Mouse (Mus musculus): ENCODE data around the gene Adipor1. TPM values are rescaled to one million over a fixed set of nuclear protein-coding genes. Genes with fewer than 3 reads are reported as not detected.

The Adipor1 gene
- polyA plus RNA-seq, 1 experiment from 2014 or later, result 78.7 TPM

GRCm38 (mm10) chr1:134393827-134394226, 21.4 kb upstream of the Adipor1 start:
- H3K9me3 ChIP-seq (ENCODE audit: control insufficient read depth, low read length), result no peaks in the 10 kb centered on the region
- no peaks in the 10 kb centered on the region for H3K27me3 ChIP-seq (replicated peaks; ENCODE audit: control insufficient read depth, insufficient read depth, low read length)
- H3K4me1 ChIP-seq (ENCODE audit: control insufficient read depth, insufficient read depth, low read length), result no peaks in the 10 kb centered on the region
- no peak overlapping the region for H3K4me3 ChIP-seq (ENCODE audit: low read length)
- 30% methylated on average over 5 of the region's 5 CpGs for WGBS
- H3K27ac ChIP-seq (ENCODE audit: low read length), result no peak overlapping the region
- H3K9ac ChIP-seq (ENCODE audit: low read depth, low read length), result no peak overlapping the region
- H3K36me3 ChIP-seq (ENCODE audit: control insufficient read depth, insufficient read depth, low read length), result no peaks in the 10 kb centered on the region
- no peak overlapping the region for H3K4me2 ChIP-seq (ENCODE audit: low read depth, low read length)
- ATAC-seq, result no peak

DNA sequence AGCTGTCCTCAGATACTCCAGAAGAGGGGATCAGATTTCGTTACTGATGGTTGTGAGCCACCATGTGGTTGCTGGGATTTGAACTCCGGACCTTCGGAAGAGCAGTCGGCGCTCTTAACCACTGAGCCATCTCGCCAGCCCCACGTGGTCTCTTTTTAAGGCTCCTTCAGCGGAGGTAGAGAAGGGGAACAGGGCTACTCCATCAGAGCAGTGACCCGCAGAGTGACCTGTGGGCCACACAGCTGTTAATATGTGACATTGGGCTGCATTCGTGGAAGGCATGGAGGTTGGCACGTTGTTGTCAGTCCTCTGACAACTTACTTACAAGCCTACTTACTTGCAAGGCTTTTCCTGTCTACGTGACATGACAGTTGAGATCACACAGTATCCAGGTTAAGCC, 17.0 kb upstream of the Adipor1 start:
- Histone ChIP-seq H3K27me3 (replicated peaks; ENCODE audit: control insufficient read depth, insufficient read depth, low read length) (no peaks in the 10 kb centered on the region), H3K4me3 (ENCODE audit: low read length) (no peak overlapping the region), H3K9me3 (ENCODE audit: control insufficient read depth, low read length) (peaks cover 3% of the 10 kb centered on the region; the same call in 1 of the 2 replicates), H3K36me3 (ENCODE audit: control insufficient read depth, insufficient read depth, low read length) (no peaks in the 10 kb centered on the region), H3K27ac (ENCODE audit: low read length) (no peak overlapping the region), H3K4me2 (ENCODE audit: low read depth, low read length) (no peak overlapping the region), H3K9ac (ENCODE audit: low read depth, low read length) (no peak overlapping the region), H3K4me1 (ENCODE audit: control insufficient read depth, insufficient read depth, low read length) (no peaks in the 10 kb centered on the region)
- ATAC-seq, result no peak
- 89% methylated on average over 12 of the region's 12 CpGs for WGBS

- 56% methylated on average over 5 of the region's 5 CpGs for WGBS
- Histone ChIP-seq H3K9me3 (ENCODE audit: control insufficient read depth, low read length) (peaks cover 3% of the 10 kb centered on the region; the same call in 1 of the 2 replicates), H3K27ac (ENCODE audit: low read length) (no peak overlapping the region), H3K36me3 (ENCODE audit: control insufficient read depth, insufficient read depth, low read length) (no peaks in the 10 kb centered on the region), H3K4me3 (ENCODE audit: low read length) (no peak overlapping the region), H3K9ac (ENCODE audit: low read depth, low read length) (no peak overlapping the region), H3K27me3 (replicated peaks; ENCODE audit: control insufficient read depth, insufficient read depth, low read length) (no peaks in the 10 kb centered on the region), H3K4me1 (ENCODE audit: control insufficient read depth, insufficient read depth, low read length) (no peaks in the 10 kb centered on the region), H3K4me2 (ENCODE audit: low read depth, low read length) (no peak overlapping the region)
- ATAC-seq, result no peak
These were observed 15.4 kb upstream of the Adipor1 start for GRCm38 (mm10) chr1:134399735-134400134.

- Histone ChIP-seq H3K27ac (ENCODE audit: low read length) (peak within 1 kb of the TSS; percentile 64), H3K9ac (ENCODE audit: low read depth, low read length) (peak within 1 kb of the TSS; percentile 79), H3K4me2 (ENCODE audit: low read depth, low read length) (peak within 1 kb of the TSS; percentile 83), H3K4me3 (ENCODE audit: low read length) (peak within 1 kb of the TSS; percentile 78), H3K9me3 (ENCODE audit: control insufficient read depth, low read length) (no peaks in the 10 kb centered on the region), H3K4me1 (ENCODE audit: control insufficient read depth, insufficient read depth, low read length) (peaks cover 6% of the 10 kb centered on the region), H3K27me3 (replicated peaks; ENCODE audit: control insufficient read depth, insufficient read depth, low read length) (no peaks in the 10 kb centered on the region), H3K36me3 (ENCODE audit: control insufficient read depth, insufficient read depth, low read length) (peaks cover 5% of the 10 kb centered on the region; the same call in 1 of the 2 replicates)
- WGBS, result under 1% methylated on average over 43 of the region's 43 CpGs
- peak; percentile 99 for ATAC-seq
These were observed 9.4 kb upstream of the Adipor1 start, which contains the start of gene Cyb5r1 for GRCm38 (mm10) chr1:134405509-134406413. Gene Cyb5r1, plus strand, starts transcription at chr1:134405559.

- H3K27me3 ChIP-seq (replicated peaks; ENCODE audit: control insufficient read depth, insufficient read depth, low read length), result no peaks in the 10 kb centered on the region
- H3K4me1 ChIP-seq (ENCODE audit: control insufficient read depth, insufficient read depth, low read length), result peaks cover 6% of the 10 kb centered on the region
- peak overlapping the region; percentile 83 for H3K4me2 ChIP-seq (ENCODE audit: low read depth, low read length)
- no peaks in the 10 kb centered on the region for H3K9me3 ChIP-seq (ENCODE audit: control insufficient read depth, low read length)
- H3K9ac ChIP-seq (ENCODE audit: low read depth, low read length), result peak overlapping the region; percentile 79
- no peak; the same call in none of the 2 replicates for ATAC-seq
- H3K27ac ChIP-seq (ENCODE audit: low read length), result peak overlapping the region; percentile 64; the same call in 1 of the 2 replicates
- H3K4me3 ChIP-seq (ENCODE audit: low read length), result peak overlapping the region; percentile 78
- 24% methylated on average over 8 of the region's 8 CpGs for WGBS
- H3K36me3 ChIP-seq (ENCODE audit: control insufficient read depth, insufficient read depth, low read length), result peaks cover 5% of the 10 kb centered on the region
These were observed 8.8 kb upstream of the Adipor1 start for GRCm38 (mm10) chr1:134406414-134406771.

- Histone ChIP-seq H3K4me2 (ENCODE audit: low read depth, low read length) (no peak overlapping the region), H3K9ac (ENCODE audit: low read depth, low read length) (no peak overlapping the region), H3K27me3 (replicated peaks; ENCODE audit: control insufficient read depth, insufficient read depth, low read length) (no peaks in the 10 kb centered on the region), H3K9me3 (ENCODE audit: control insufficient read depth, low read length) (no peaks in the 10 kb centered on the region), H3K4me1 (ENCODE audit: control insufficient read depth, insufficient read depth, low read length) (peaks cover 6% of the 10 kb centered on the region), H3K36me3 (ENCODE audit: control insufficient read depth, insufficient read depth, low read length) (peaks cover 10% of the 10 kb centered on the region), H3K4me3 (ENCODE audit: low read length) (no peak overlapping the region), H3K27ac (ENCODE audit: low read length) (no peak overlapping the region)
- no peak for ATAC-seq
- 67% methylated on average over 8 of the region's 8 CpGs for WGBS
These were observed 7.1 kb upstream of the Adipor1 start for GRCm38 (mm10) chr1:134408080-134408479.

- Histone ChIP-seq H3K27me3 (replicated peaks; ENCODE audit: control insufficient read depth, insufficient read depth, low read length) (no peaks in the 10 kb centered on the region), H3K4me1 (ENCODE audit: control insufficient read depth, insufficient read depth, low read length) (peaks cover 15% of the 10 kb centered on the region), H3K36me3 (ENCODE audit: control insufficient read depth, insufficient read depth, low read length) (peaks cover 10% of the 10 kb centered on the region), H3K27ac (ENCODE audit: low read length) (no peak overlapping the region), H3K4me2 (ENCODE audit: low read depth, low read length) (no peak overlapping the region), H3K4me3 (ENCODE audit: low read length) (no peak overlapping the region), H3K9ac (ENCODE audit: low read depth, low read length) (no peak overlapping the region), H3K9me3 (ENCODE audit: control insufficient read depth, low read length) (no peaks in the 10 kb centered on the region)
- WGBS, result 92% methylated on average over 9 of the region's 9 CpGs
- ATAC-seq, result no peak
These were observed 3.2 kb upstream of the Adipor1 start for GRCm38 (mm10) chr1:134411706-134412629.

GRCm38 (mm10) chr1:134414038-134414437, 1.1 kb upstream of the Adipor1 start:
- H3K4me3 ChIP-seq (ENCODE audit: low read length), result no peak overlapping the region
- H3K9me3 ChIP-seq (ENCODE audit: control insufficient read depth, low read length), result no peaks in the 10 kb centered on the region
- no peak for ATAC-seq
- H3K27me3 ChIP-seq (replicated peaks; ENCODE audit: control insufficient read depth, insufficient read depth, low read length), result no peaks in the 10 kb centered on the region
- H3K27ac ChIP-seq (ENCODE audit: low read length), result peak overlapping the region; percentile 91
- H3K4me2 ChIP-seq (ENCODE audit: low read depth, low read length), result peak overlapping the region; percentile 73; the same call in 1 of the 2 replicates
- WGBS, result 44% methylated on average over 2 of the region's 2 CpGs
- peaks cover 10% of the 10 kb centered on the region for H3K36me3 ChIP-seq (ENCODE audit: control insufficient read depth, insufficient read depth, low read length)
- H3K4me1 ChIP-seq (ENCODE audit: control insufficient read depth, insufficient read depth, low read length), result peaks cover 30% of the 10 kb centered on the region
- no peak overlapping the region for H3K9ac ChIP-seq (ENCODE audit: low read depth, low read length)
